Mouse (Mus musculus): ENCODE data around the gene Micu1. TPM values are rescaled to one million over a fixed set of nuclear protein-coding genes. Genes with fewer than 3 reads are reported as not detected.
"Not testable (repeated sequence)": the region's sequence is repeated elsewhere in the genome, so short reads cannot be mapped to it uniquely, and the experiment has no call there.

Gene Micu1
- polyA plus RNA-seq (2015; fragmentation: Nextera tagmentation; extraction: Ambion mirVana) = 84.2 and 96.4 TPM in 2 replicates

DNA sequence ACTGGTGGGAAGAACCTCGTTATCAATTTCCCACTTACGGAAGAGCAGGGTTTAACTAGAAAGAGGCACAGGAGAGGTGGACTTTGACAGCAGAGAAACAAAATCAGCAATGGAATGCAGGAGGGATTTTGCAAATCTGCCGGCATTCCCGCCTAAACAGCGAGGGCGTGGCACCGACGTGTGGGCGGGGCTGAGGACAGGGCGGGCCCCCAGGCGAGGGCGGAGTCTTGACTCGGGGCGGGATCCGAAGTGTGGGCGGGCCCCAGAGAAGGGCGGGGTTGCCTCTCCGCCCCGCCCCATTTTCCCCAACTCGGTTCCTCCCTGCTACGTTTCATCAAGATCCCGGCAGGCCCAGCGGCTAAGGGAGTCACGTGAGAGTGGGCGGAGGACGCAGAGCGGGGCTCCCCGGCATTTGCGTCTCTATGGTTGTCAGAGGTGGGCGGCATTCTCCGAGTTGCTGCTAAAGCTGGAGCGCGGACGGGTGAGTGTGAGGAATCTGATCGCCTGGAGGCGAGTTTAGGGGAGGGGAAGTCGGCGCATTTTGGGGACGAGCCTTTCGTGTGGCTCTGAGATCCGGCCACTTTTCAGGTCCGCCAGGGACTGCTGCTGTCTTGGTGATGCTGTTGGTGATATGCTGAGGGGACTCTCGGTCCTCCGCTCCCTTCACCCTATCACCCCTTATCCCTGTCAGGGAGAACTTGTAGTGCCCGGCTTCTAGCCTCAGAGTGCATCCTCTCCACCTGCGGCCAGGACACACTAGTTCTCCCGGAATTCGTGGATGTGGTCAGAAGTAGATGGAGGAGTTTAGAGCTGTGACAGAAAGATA lies at the start of gene Micu1:
TSS of gene Micu1 (plus strand) at position 271 of the 826 bp plus-strand sequence.
- Histone ChIP-seq H3K4me1 (peaks cover 8% of the 10 kb centered on the region), H3K9ac (peak within 1 kb of the TSS; percentile 76), H3K4me2 (peak within 1 kb of the TSS; percentile 65), H3K36me3 (no peaks in the 10 kb centered on the region), H3K4me3 (peak within 1 kb of the TSS; percentile 75), H3K9me3 (no peaks in the 10 kb centered on the region), H3K27ac (peak within 1 kb of the TSS; percentile 86), H3K27me3 (no peaks in the 10 kb centered on the region)
- ATAC-seq (ENCODE audit: insufficient number of reproducible peaks, low FRiP score, low TSS enrichment, low read depth) = peak; percentile 98
- under 1% methylated on average over 48 of the region's 48 CpGs for WGBS

DNA sequence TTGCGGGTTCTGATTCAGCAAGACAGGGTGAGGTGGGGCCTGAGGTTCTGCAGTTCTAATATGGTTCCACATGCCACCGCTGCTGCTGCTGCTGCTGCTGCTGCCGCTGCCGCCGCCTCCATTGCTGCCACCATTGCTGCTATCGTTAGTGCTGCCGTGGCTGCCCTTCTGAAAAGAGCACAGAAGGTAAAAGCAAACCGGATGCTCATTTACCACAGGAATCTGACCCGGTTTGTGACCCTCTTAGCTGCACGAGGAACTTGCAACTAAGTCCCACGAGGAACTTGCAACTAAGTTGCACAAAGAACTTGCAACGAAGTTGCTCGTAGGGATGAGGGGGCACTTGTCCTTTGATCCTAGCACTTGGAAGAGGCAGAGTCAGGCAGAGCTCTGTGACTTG lies 45.5 kb upstream of the Micu1 start:
- no peak for ATAC-seq (ENCODE audit: insufficient number of reproducible peaks, low FRiP score, low TSS enrichment, low read depth)
- Histone ChIP-seq H3K9ac (no peak overlapping the region), H3K36me3 (no peaks in the 10 kb centered on the region), H3K27ac (no peak overlapping the region), H3K4me1 (no peaks in the 10 kb centered on the region), H3K9me3 (no peaks in the 10 kb centered on the region), H3K4me3 (no peak overlapping the region), H3K27me3 (no peaks in the 10 kb centered on the region), H3K4me2 (no peak overlapping the region)
- 66% methylated on average over 13 of the region's 13 CpGs for WGBS

DNA sequence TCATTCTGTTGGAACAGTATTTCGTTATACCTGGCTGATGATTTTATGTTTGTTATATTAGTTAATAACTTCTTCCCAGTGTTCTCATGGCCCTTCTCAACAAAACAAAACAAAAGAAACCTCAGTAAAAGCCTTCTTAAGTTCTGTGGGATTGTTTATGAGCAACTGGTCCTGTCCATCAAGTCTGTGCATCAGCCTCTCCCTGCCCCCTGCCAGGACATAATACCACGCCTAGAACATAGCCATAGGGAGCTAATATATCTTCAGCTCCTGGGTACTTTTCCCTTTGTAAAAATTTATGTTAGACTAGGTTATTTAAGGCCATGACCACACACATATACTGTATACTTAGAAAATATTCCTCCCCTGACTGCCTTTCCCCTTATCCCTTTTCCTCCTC lies 37.5 kb upstream of the Micu1 start:
- Histone ChIP-seq H3K4me1 (peaks cover 16% of the 10 kb centered on the region; the same call in 1 of the 2 replicates), H3K27ac (no peak overlapping the region), H3K9me3 (no peaks in the 10 kb centered on the region), H3K36me3 (no peaks in the 10 kb centered on the region), H3K9ac (no peak overlapping the region), H3K4me3 (no peak overlapping the region), H3K4me2 (no peak overlapping the region), H3K27me3 (no peaks in the 10 kb centered on the region)
- 54% methylated on average over 2 of the region's 2 CpGs for WGBS
- ATAC-seq (ENCODE audit: insufficient number of reproducible peaks, low FRiP score, low TSS enrichment, low read depth) = no peak

DNA sequence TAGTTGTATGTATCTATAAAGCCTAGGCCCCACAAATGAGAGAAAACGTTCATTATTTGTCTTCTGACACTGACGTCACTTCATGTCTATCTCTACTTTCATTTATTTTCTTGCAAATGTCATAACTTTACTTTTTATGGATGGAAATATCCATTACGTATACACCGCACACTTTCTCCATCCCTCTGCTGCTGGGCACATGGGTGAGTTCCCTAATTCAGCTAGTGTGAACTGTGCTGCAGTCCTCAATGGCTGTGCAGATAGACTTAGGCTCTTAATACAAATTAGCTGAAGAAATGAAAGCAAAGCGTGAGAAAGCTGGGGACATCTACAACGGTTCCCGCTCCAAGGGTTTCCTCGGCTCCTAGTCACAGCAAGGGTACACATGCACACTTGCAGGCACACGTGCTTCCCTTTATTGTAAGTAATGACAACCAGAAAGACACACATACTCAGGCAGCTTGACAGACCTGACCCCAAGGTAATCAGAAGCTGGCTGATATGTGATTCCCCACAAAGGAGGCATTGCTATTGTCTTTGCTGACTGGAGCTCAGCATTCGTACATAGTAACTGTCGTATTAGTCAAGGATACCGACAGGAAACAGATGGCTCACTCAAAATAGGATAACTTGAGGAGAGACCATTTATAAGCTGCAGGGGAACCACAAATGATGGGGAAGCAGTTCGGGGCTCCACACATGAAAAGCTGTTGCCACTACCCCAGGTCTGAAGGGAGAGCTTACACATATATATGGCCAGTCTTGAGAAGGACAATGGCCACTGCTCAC lies 36.6 kb upstream of the Micu1 start:
- ATAC-seq (ENCODE audit: insufficient number of reproducible peaks, low FRiP score, low TSS enrichment, low read depth) = no peak
- Histone ChIP-seq H3K27me3 (no peaks in the 10 kb centered on the region), H3K4me2 (no peak overlapping the region), H3K9ac (no peak overlapping the region), H3K4me1 (peaks cover 16% of the 10 kb centered on the region; the same call in 1 of the 2 replicates), H3K9me3 (no peaks in the 10 kb centered on the region), H3K36me3 (no peaks in the 10 kb centered on the region), H3K4me3 (no peak overlapping the region), H3K27ac (peak overlapping the region; percentile 11; the same call in 1 of the 2 replicates)
- 62% methylated on average over 13 of the region's 13 CpGs for WGBS

DNA sequence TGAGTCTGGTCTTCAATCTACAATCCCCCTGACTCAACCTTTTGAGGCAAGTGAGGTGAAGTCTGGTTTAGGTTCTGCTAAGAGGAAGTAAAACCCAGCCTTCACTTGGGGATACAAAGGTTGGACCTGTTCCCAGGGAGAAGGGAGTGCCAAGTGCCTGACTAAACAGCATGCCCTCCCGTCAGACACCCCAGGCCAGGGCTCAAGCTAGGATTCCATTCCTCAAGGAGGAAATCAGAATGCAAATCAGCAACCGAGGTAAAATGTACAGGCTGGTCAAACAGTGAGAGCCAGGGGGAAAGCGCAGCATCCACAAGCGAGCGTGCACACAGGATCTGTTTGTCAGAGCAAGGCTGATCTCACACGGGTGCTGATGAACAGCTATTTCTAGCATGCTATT lies 34.9 kb upstream of the Micu1 start:
- H3K36me3 ChIP-seq = no peaks in the 10 kb centered on the region
- no peak for ATAC-seq (ENCODE audit: insufficient number of reproducible peaks, low FRiP score, low TSS enrichment, low read depth)
- no peaks in the 10 kb centered on the region for H3K27me3 ChIP-seq
- 41% methylated on average over 6 of the region's 6 CpGs for WGBS
- no peak overlapping the region for H3K4me2 ChIP-seq
- no peak overlapping the region for H3K9ac ChIP-seq
- no peak overlapping the region for H3K4me3 ChIP-seq
- H3K27ac ChIP-seq = no peak overlapping the region
- peaks cover 16% of the 10 kb centered on the region; the same call in 1 of the 2 replicates for H3K4me1 ChIP-seq
- H3K9me3 ChIP-seq = no peaks in the 10 kb centered on the region

DNA sequence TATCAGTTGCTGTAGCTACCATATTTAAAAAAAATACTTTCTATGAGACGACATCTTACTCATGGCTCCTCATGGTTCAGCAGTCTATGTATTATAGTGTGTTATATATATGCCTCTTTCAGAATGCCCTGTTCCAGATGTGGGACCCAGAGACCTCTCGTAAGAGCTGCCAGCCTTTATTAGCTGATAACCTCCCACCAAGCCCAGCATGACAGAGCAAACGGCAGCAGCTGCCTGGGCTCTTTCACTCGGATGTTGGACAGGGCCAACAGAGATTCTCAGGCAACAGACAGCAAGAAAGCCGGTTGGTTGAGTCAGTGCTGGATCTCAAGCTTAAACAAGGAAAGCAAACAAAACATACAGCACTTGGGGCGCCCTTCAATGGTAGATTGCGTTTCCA lies 33.8 kb upstream of the Micu1 start:
- peaks cover 16% of the 10 kb centered on the region; the same call in 1 of the 2 replicates for H3K4me1 ChIP-seq
- H3K9ac ChIP-seq = no peak overlapping the region
- no peaks in the 10 kb centered on the region for H3K27me3 ChIP-seq
- H3K4me2 ChIP-seq = no peak overlapping the region
- no peak for ATAC-seq (ENCODE audit: insufficient number of reproducible peaks, low FRiP score, low TSS enrichment, low read depth)
- no peaks in the 10 kb centered on the region for H3K36me3 ChIP-seq
- H3K9me3 ChIP-seq = no peaks in the 10 kb centered on the region
- 59% methylated on average over 7 of the region's 7 CpGs for WGBS
- H3K27ac ChIP-seq = no peak overlapping the region
- H3K4me3 ChIP-seq = no peak overlapping the region

DNA sequence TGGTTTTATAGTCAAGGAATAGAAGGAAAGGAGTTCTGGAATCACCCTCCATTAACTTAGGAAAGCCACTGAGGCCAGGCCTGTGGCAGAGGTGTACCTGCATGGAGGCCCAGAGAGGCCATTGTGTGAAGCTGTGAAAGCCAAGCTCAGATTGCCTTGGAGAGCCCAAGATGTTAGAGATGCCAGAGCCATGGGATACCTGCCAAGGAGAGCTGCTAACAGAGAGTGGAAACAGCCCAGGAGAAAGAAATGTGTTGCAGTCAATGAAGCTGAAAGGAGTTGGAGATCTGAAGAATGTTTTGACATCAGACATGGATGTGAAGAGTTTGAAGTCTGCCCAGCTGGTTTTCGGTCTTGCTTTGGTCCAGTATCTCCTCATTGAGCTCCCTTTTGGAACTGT lies 24.4 kb upstream of the Micu1 start:
- Histone ChIP-seq H3K9ac (no peak overlapping the region), H3K27me3 (no peaks in the 10 kb centered on the region), H3K9me3 (no peaks in the 10 kb centered on the region), H3K4me2 (no peak overlapping the region), H3K27ac (no peak overlapping the region), H3K4me1 (no peaks in the 10 kb centered on the region), H3K4me3 (no peak overlapping the region), H3K36me3 (no peaks in the 10 kb centered on the region)
- whole genome bisulfite sequencing = 86% methylated on average over 1 of the region's 1 CpGs
- ATAC-seq (ENCODE audit: insufficient number of reproducible peaks, low FRiP score, low TSS enrichment, low read depth) = no peak

DNA sequence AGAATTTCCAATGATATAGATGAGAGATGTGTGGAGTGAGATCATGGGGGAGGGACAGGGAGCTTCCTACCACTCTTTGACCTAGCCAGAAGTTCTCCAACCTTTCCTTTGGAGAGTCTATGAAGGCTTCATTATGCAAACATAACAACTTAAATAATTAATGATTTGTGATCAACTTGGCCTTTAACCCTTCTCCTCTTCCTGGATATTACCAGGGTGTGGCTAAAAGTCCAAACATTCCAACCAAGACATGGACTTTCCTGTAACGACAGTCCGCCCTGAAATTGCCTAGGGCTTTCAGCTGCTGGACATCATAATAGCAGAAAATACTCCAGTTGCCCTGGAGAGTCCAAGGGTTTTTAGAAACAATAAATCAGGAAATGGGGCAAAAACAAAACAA lies 23.1 kb upstream of the Micu1 start:
- Histone ChIP-seq H3K4me1 (no peaks in the 10 kb centered on the region), H3K9me3 (no peaks in the 10 kb centered on the region), H3K36me3 (no peaks in the 10 kb centered on the region), H3K4me3 (no peak overlapping the region), H3K4me2 (no peak overlapping the region), H3K27ac (no peak overlapping the region), H3K27me3 (no peaks in the 10 kb centered on the region), H3K9ac (no peak overlapping the region)
- ATAC-seq (ENCODE audit: insufficient number of reproducible peaks, low FRiP score, low TSS enrichment, low read depth) = no peak
- WGBS = 70% methylated on average over 2 of the region's 2 CpGs

DNA sequence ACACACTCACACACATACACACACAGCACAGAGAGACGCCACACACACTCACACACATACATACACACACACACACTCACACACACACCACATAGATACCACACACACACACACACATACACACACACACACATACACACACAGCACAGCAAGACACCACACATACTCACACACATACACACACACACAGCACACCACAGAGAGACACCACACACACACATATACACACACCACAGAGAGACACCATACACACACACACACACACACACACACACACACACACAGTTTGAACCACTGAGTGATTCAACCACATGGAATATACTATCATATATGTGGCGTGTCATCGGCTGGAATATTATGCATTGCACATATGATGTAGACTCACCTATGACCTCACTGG lies 16.7 kb upstream of the Micu1 start:
- WGBS = 85% methylated on average over 3 of the region's 3 CpGs
- not testable (repeated sequence) for H3K27me3 ChIP-seq; H3K9ac ChIP-seq; H3K27ac ChIP-seq; H3K4me1 ChIP-seq; H3K4me3 ChIP-seq; H3K4me2 ChIP-seq; ATAC-seq (ENCODE audit: insufficient number of reproducible peaks, low FRiP score, low TSS enrichment, low read depth); H3K36me3 ChIP-seq; H3K9me3 ChIP-seq

DNA sequence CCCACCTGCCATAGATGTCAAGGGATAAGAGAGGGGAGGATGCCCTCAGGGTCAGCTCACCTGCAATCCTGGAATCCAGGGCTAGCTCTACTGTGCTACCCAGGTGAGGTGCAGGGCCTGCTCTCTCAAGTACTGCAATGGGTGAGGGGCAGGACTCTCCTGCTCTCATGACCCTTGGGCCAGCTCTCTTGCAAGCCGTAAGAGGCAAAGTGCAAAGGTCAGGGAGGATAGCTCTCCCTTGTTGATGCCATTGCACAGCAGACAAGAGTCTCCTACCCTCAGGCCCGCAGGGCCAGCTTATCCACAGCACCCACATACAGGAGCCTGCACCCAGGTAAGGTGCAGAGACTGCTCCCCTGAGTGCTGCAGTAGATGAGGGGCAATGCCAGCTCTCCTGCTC lies 15.2 kb upstream of the Micu1 start:
- H3K9me3 ChIP-seq = no peaks in the 10 kb centered on the region
- no peak overlapping the region for H3K27ac ChIP-seq
- H3K9ac ChIP-seq = no peak overlapping the region
- WGBS = 73% methylated on average over 2 of the region's 2 CpGs
- no peaks in the 10 kb centered on the region for H3K27me3 ChIP-seq
- no peak overlapping the region for H3K4me2 ChIP-seq
- H3K4me1 ChIP-seq = no peaks in the 10 kb centered on the region
- no peak overlapping the region for H3K4me3 ChIP-seq
- H3K36me3 ChIP-seq = no peaks in the 10 kb centered on the region
- ATAC-seq (ENCODE audit: insufficient number of reproducible peaks, low FRiP score, low TSS enrichment, low read depth) = no peak

DNA sequence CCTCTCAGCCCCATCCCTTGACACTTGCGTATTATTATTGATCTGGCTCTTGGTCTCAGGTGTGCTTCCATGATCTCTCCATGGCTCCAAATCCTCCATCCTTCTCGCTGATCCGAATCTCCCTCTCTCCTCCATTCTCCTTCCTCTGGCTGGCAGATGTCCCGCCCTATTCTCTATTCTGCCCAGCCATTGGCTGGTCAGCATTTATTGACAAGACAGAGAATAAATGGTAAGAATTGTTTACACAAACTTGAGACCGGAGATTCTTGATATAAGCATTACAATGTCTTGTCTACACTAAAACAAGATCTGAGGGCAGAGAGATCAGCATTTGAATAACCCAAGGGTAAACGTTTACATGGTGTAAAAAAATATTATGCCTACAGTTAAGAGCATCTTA lies 12.4 kb upstream of the Micu1 start:
- H3K27me3 ChIP-seq = no peaks in the 10 kb centered on the region
- WGBS = 68% methylated on average over 6 of the region's 6 CpGs
- ATAC-seq (ENCODE audit: insufficient number of reproducible peaks, low FRiP score, low TSS enrichment, low read depth) = no peak
- H3K27ac ChIP-seq = no peak overlapping the region
- H3K4me2 ChIP-seq = no peak overlapping the region
- H3K4me3 ChIP-seq = no peak overlapping the region
- no peaks in the 10 kb centered on the region for H3K36me3 ChIP-seq
- no peak overlapping the region for H3K9ac ChIP-seq
- H3K4me1 ChIP-seq = no peaks in the 10 kb centered on the region
- no peaks in the 10 kb centered on the region for H3K9me3 ChIP-seq

DNA sequence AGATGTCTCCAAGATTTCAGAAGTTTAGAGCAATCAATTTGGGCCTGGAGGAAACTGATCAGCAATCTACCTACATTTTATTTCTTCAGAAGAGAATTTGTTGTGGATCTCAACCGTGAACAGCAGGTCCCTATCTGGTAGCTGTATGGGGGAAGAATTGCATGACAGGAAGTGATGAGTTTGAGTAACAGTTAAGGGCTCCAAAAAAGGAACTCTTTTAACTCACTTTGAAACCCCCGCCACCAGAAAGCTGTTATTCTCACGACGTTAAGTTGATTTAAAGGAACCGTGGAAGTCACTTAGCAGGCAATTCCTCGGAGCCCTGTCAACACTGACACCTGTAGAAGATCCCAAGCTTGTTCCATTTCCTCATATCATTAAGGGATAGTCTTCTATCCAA lies 9.8 kb upstream of the Micu1 start:
- H3K4me2 ChIP-seq = no peak overlapping the region
- no peaks in the 10 kb centered on the region for H3K27me3 ChIP-seq
- no peaks in the 10 kb centered on the region for H3K9me3 ChIP-seq
- WGBS = 67% methylated on average over 6 of the region's 6 CpGs
- H3K4me3 ChIP-seq = no peak overlapping the region
- no peaks in the 10 kb centered on the region for H3K4me1 ChIP-seq
- no peaks in the 10 kb centered on the region for H3K36me3 ChIP-seq
- ATAC-seq (ENCODE audit: insufficient number of reproducible peaks, low FRiP score, low TSS enrichment, low read depth) = no peak
- H3K27ac ChIP-seq = no peak overlapping the region
- no peak overlapping the region for H3K9ac ChIP-seq
